Mouse (Mus musculus): ENCODE measurements around the gene Lao1. TPM values are rescaled to one million over a fixed set of nuclear protein-coding genes. Genes with fewer than 3 reads are reported as not detected.

Lao1 gene
- polyA plus RNA-seq, 1 experiment from 2014 or later = not detected

Other genes starting within 250 kb of the Lao1 start
- not detected in 2 replicates for gene Olfr1340, start 241.4 kb upstream of the Lao1 start, polyA plus RNA-seq (2016; fragmentation: Nextera tagmentation; extraction: Ambion mirVana)
- gene Olfr1339, start 229.4 kb upstream of the Lao1 start, polyA plus RNA-seq (2016; fragmentation: Nextera tagmentation; extraction: Ambion mirVana) = not detected in 2 replicates
- not detected in 2 replicates for gene Olfr1338, start 202.8 kb upstream of the Lao1 start, polyA plus RNA-seq (2016; fragmentation: Nextera tagmentation; extraction: Ambion mirVana)
- not detected in 2 replicates for gene Olfr1337, start 179.0 kb upstream of the Lao1 start, polyA plus RNA-seq (2016; fragmentation: Nextera tagmentation; extraction: Ambion mirVana)
- gene Olfr1335, start 151.6 kb upstream of the Lao1 start, polyA plus RNA-seq (2016; fragmentation: Nextera tagmentation; extraction: Ambion mirVana) = not detected in 2 replicates
- not detected in 2 replicates for gene Olfr1333, start 125.3 kb upstream of the Lao1 start, polyA plus RNA-seq (2016; fragmentation: Nextera tagmentation; extraction: Ambion mirVana)
- gene Olfr1331, start 96.9 kb upstream of the Lao1 start, polyA plus RNA-seq (2016; fragmentation: Nextera tagmentation; extraction: Ambion mirVana) = not detected in 2 replicates
- gene Olfr1330, start 73.0 kb upstream of the Lao1 start, polyA plus RNA-seq (2016; fragmentation: Nextera tagmentation; extraction: Ambion mirVana) = not detected in 2 replicates
- not detected in 2 replicates for gene Olfr1329, start 44.1 kb upstream of the Lao1 start, polyA plus RNA-seq (2016; fragmentation: Nextera tagmentation; extraction: Ambion mirVana)
- not detected in 2 replicates for gene Olfr1328, start 23.0 kb upstream of the Lao1 start, polyA plus RNA-seq (2016; fragmentation: Nextera tagmentation; extraction: Ambion mirVana)
- gene Slc2a1, start 147.1 kb downstream of the Lao1 start, polyA plus RNA-seq (2016; fragmentation: Nextera tagmentation; extraction: Ambion mirVana) = 204 and 222 TPM in 2 replicates
- 10.5 and 10.6 TPM in 2 replicates for gene Zfp691, start 212.6 kb downstream of the Lao1 start, polyA plus RNA-seq (2016; fragmentation: Nextera tagmentation; extraction: Ambion mirVana)
- gene Ermap, start 228.4 kb downstream of the Lao1 start, polyA plus RNA-seq (2016; fragmentation: Nextera tagmentation; extraction: Ambion mirVana) = 9.8 and 12.3 TPM in 2 replicates
- 126 and 138 TPM in 2 replicates for gene Svbp, start 233.7 kb downstream of the Lao1 start, polyA plus RNA-seq (2016; fragmentation: Nextera tagmentation; extraction: Ambion mirVana)